Comparison of ENCODE assay signal across 9 mouse cellular contexts in the genomic region with DNA sequence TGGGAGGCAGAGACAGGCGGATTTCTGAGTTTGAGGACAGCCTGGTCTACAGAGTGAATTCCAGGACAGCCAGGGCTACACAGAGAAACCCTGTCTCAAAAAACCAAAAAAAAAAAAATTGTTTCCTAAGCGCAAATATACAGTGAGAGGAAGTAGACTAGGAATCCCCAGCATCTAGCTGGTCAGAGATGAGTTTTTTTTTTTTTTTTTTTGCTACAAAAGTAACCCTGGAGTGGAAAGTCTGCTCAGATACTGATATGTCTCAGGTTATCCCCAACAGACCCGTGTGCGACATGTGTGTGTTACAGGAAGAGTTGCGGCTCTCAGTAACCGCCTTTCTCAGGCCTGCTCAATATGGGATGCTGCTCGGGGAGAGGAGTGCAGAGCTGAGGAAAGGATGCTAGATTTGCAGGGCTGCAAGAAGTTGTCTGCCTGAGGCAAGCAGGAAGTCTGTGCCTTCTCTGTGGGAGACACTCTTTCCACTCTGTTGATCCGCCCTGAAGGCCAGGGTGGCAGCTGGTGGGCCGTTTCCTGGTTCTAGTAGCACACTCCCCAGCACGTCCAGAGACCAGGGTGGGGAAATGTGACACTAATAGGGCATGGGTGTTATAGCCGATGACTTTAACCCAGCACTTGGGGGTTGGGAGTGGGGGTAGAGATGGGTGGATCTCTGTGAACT. TPM values are rescaled to one million over a fixed set of nuclear protein-coding genes. Genes with fewer than 3 reads are reported as not detected.
A peak's percentile ranks its signal among the peaks of the same experiment; 100 is the strongest.
DNase-seq lines count a peak whose midpoint lies in the region; ATAC-seq and TF ChIP-seq lines count a peak whose summit lies in the region.
"Had no signal": no experiment of that assay in that cellular context is flagged by ENCODE, and none has a peak within 500 bp of the region (broad histone marks: within the 10 kb centered on the region; RNA-seq: fewer than 3 reads in every experiment).

No protein-coding gene starts in this region.

- TF ChIP-seq EP300 in heart, postnatal 0 days (IDR thresholded peaks at IDR 0.05; ENCODE audit: low read depth): no peak

- H3K9me3 ChIP-seq in heart, embryonic 12.5 days (replicated peaks): no peaks in the 10 kb centered on the region
- no peaks in the 10 kb centered on the region for H3K9me3 ChIP-seq in heart, postnatal 0 days (replicated peaks; ENCODE audit: control insufficient read depth, low read length)

- H3K4me2 ChIP-seq in heart, embryonic 12.5 days: peak overlapping the region; percentile 46
- peak overlapping the region; percentile 60; the same call in 1 of the 2 replicates for H3K4me2 ChIP-seq in heart, postnatal 0 days (ENCODE audit: low read depth, low read length)

- no peak for TF ChIP-seq CTCF in heart, postnatal 0 days (IDR thresholded peaks at IDR 0.05; ENCODE audit: low read depth)
- TF ChIP-seq CTCF in small intestine, adult 2 months (IDR thresholded peaks at IDR 0.05; ENCODE audit: extremely low read depth, insufficient read length, insufficient replicate concordance, low read depth, low read length): no peak

- intact Hi-C loops in heart, postnatal 25 days (cut with DNase I): loop anchor here (2.0 kb wide), 1 partner anchor 17 kb away; the partner anchor contains the start of gene Oard1

- peak overlapping the region; percentile 54; the same call in 1 of the 2 replicates for H3K9ac ChIP-seq in heart, embryonic 12.5 days
- no peak overlapping the region for H3K9ac ChIP-seq in heart, postnatal 0 days (replicated peaks; ENCODE audit: low read depth, low read length)

- ATAC-seq in heart, embryonic 12.5 days (ENCODE audit: insufficient number of reproducible peaks, low FRiP score): no peak
- no peak for ATAC-seq in heart, postnatal 0 days (ENCODE audit: insufficient read depth, low read depth)
- ATAC-seq: forebrain, embryonic 14.5 days had no signal

- peak overlapping the region; percentile 4; the same call in 1 of the 2 replicates for H3K4me3 ChIP-seq in heart, embryonic 12.5 days
- H3K4me3 ChIP-seq in heart, postnatal 0 days (ENCODE audit: low read depth, low read length): no peak overlapping the region
- no peak overlapping the region for H3K4me3 ChIP-seq in small intestine, adult 2 months (ENCODE audit: low read depth, low read length)

- peaks cover 73% of the 10 kb centered on the region for H3K4me1 ChIP-seq in heart, embryonic 12.5 days (replicated peaks)
- H3K4me1 ChIP-seq in heart, postnatal 0 days (ENCODE audit: control insufficient read depth, insufficient read depth): peaks cover 61% of the 10 kb centered on the region
- peaks cover 47% of the 10 kb centered on the region for H3K4me1 ChIP-seq in small intestine, adult 2 months (ENCODE audit: control insufficient read depth, insufficient read depth, insufficient read length, low read length)

- no peak for TF ChIP-seq POLR2A in small intestine, adult 2 months (IDR thresholded peaks at IDR 0.05; ENCODE audit: low read depth, low read length)

- H3K27ac ChIP-seq in heart, embryonic 12.5 days (ENCODE audit: poor library complexity, severe bottlenecking): peak overlapping the region; percentile 71
- peak overlapping the region; percentile 86 for H3K27ac ChIP-seq in heart, postnatal 0 days (ENCODE audit: low read depth)
- peak overlapping the region; percentile 5 for H3K27ac ChIP-seq in small intestine, adult 2 months (ENCODE audit: insufficient read depth, low read depth, low read length)

- 51% methylated on average over 11 of the region's 11 CpGs for WGBS in heart, embryonic 12.5 days
- WGBS in heart, postnatal 0 days: 43% methylated on average over 11 of the region's 11 CpGs
- WGBS in small intestine, adult 2 months: 59% methylated on average over 11 of the region's 11 CpGs

- H3K27me3 ChIP-seq in heart, embryonic 12.5 days (replicated peaks): no peaks in the 10 kb centered on the region
- H3K27me3 ChIP-seq in heart, postnatal 0 days (ENCODE audit: control insufficient read depth, insufficient read depth, low read length): no peaks in the 10 kb centered on the region
- no peaks in the 10 kb centered on the region for H3K27me3 ChIP-seq in small intestine, adult 2 months (ENCODE audit: control insufficient read depth, insufficient read depth, low read length)

- no peak for DNase-seq in heart, postnatal 25 days (ENCODE audit: low spot score)
- DNase-seq in CD4-positive helper T cell, adult 2 months (ENCODE audit: low read depth, low spot score): peak; percentile 59
- DNase-seq in heart, postnatal 0 days (ENCODE audit: low spot score): no peak
- no peak for DNase-seq in layer of hippocampus, adult 9-11 months
- no peak for DNase-seq in yolk sac, embryonic 10.5 days (ENCODE audit: low spot score)
- no peak for DNase-seq in gastrocnemius, adult 18-20 months (ENCODE audit: low spot score)

- peaks cover 21% of the 10 kb centered on the region for H3K36me3 ChIP-seq in heart, embryonic 12.5 days
- H3K36me3 ChIP-seq in heart, postnatal 0 days (replicated peaks; ENCODE audit: control insufficient read depth, insufficient read depth, low read length): peaks cover 19% of the 10 kb centered on the region
- no peaks in the 10 kb centered on the region for H3K36me3 ChIP-seq in small intestine, adult 2 months (ENCODE audit: control insufficient read depth, insufficient read depth, low read length)

RNA-seq across cellular contexts. Expression of gene Apobec2, which starts 4.7 kb away (rescaled TPM):
- 199 and 207 TPM in 2 replicates for polyA plus RNA-seq in heart, embryonic 12.5 days (2016; fragmentation: Nextera tagmentation; extraction: Ambion mirVana)
- total RNA-seq in heart, postnatal 25 days (2021): 100 to 1,000 TPM; 245 to 262 TPM
- total RNA-seq in heart, postnatal 0 days (2014; rRNA removed; ENCODE audit: low replicate concordance): 319 and 325 TPM in 2 replicates
- polyA plus RNA-seq in heart, postnatal 0 days (2015; fragmentation: Nextera tagmentation; extraction: Ambion mirVana): 265 and 267 TPM in 2 replicates
- polyA plus RNA-seq in small intestine, adult 2 months (2012; rRNA removed): 0.25 and 1.2 TPM in 2 replicates
- 100 to 1,000 TPM; 411 to 558 TPM for total RNA-seq in gastrocnemius, adult 18-20 months (2021)

RNA-seq across cellular contexts. Expression of gene Oard1, which starts 18.2 kb away (rescaled TPM):
- 43.6 and 45.4 TPM in 2 replicates for polyA plus RNA-seq in heart, embryonic 12.5 days (2016; fragmentation: Nextera tagmentation; extraction: Ambion mirVana)
- total RNA-seq in heart, postnatal 25 days (2021): 10 to 100 TPM; 12.9 to 14.3 TPM
- total RNA-seq in heart, postnatal 0 days (2014; rRNA removed; ENCODE audit: low replicate concordance): 7.1 and 12.9 TPM in 2 replicates
- polyA plus RNA-seq in heart, postnatal 0 days (2015; fragmentation: Nextera tagmentation; extraction: Ambion mirVana): 30.3 and 31.4 TPM in 2 replicates
- 3.5 and 4.1 TPM in 2 replicates for polyA plus RNA-seq in small intestine, adult 2 months (2012; rRNA removed)
- 10 to 100 TPM; 12.3 to 17.4 TPM for total RNA-seq in gastrocnemius, adult 18-20 months (2021)

RNA-seq across cellular contexts. Expression of gene Nfya, which starts 18.3 kb away (rescaled TPM):
- polyA plus RNA-seq in heart, embryonic 12.5 days (2016; fragmentation: Nextera tagmentation; extraction: Ambion mirVana): 13.7 and 14.0 TPM in 2 replicates
- 10 to 100 TPM; 19.6 to 21.4 TPM for total RNA-seq in heart, postnatal 25 days (2021)
- 19.0 and 27.4 TPM in 2 replicates for total RNA-seq in heart, postnatal 0 days (2014; rRNA removed; ENCODE audit: low replicate concordance)
- polyA plus RNA-seq in heart, postnatal 0 days (2015; fragmentation: Nextera tagmentation; extraction: Ambion mirVana): 4.7 and 5.5 TPM in 2 replicates
- polyA plus RNA-seq in small intestine, adult 2 months (2012; rRNA removed): 36.2 and 36.4 TPM in 2 replicates
- 1 to 10 TPM; 5.4 to 7.3 TPM for total RNA-seq in gastrocnemius, adult 18-20 months (2021)

RNA-seq across cellular contexts. Expression of gene Tspo2, which starts 23.3 kb away (rescaled TPM):
- polyA plus RNA-seq in heart, embryonic 12.5 days (2016; fragmentation: Nextera tagmentation; extraction: Ambion mirVana): 4.5 and 5.7 TPM in 2 replicates
- total RNA-seq in heart, postnatal 25 days (2021): 1 to 10 TPM in 1 of 2 experiments, under 1 TPM in 1; 0.91 to 1.2 TPM
- not detected in 2 replicates for total RNA-seq in heart, postnatal 0 days (2014; rRNA removed; ENCODE audit: low replicate concordance)
- polyA plus RNA-seq in heart, postnatal 0 days (2015; fragmentation: Nextera tagmentation; extraction: Ambion mirVana): 0.63 and 0.75 TPM in 2 replicates
- 2.6 and 9.6 TPM in 2 replicates for polyA plus RNA-seq in small intestine, adult 2 months (2012; rRNA removed)
- total RNA-seq in gastrocnemius, adult 18-20 months (2021): not detected

RNA-seq across cellular contexts. Expression of gene Unc5cl, which starts 26.7 kb away (rescaled TPM):
- 0.09 and 0.36 TPM in 2 replicates for polyA plus RNA-seq in heart, embryonic 12.5 days (2016; fragmentation: Nextera tagmentation; extraction: Ambion mirVana)
- total RNA-seq in heart, postnatal 25 days (2021): under 1 TPM; 0.14 to 0.16 TPM
- 1.4 TPM in 1 of 2 replicates, not detected in the other for total RNA-seq in heart, postnatal 0 days (2014; rRNA removed; ENCODE audit: low replicate concordance)
- polyA plus RNA-seq in heart, postnatal 0 days (2015; fragmentation: Nextera tagmentation; extraction: Ambion mirVana): 0.14 TPM in 1 of 2 replicates, not detected in the other
- polyA plus RNA-seq in small intestine, adult 2 months (2012; rRNA removed): 52.1 and 88.3 TPM in 2 replicates
- total RNA-seq in gastrocnemius, adult 18-20 months (2021): not detected

Comparison
In these comparisons a context has a peak if more than half of its experiments do, and no peak if none do; other contexts are left out.
1. H3K27ac ChIP-seq: peak in every context shown above with its lines; median percentile 86 in heart, postnatal 0 days; 71 in heart, embryonic 12.5 days; 5 in small intestine, adult 2 months.